Mouse (Mus musculus): ENCODE measurements around the gene Gpr153. TPM values are rescaled to one million over a fixed set of nuclear protein-coding genes. Genes with fewer than 3 reads are reported as not detected.

Gpr153 gene
- total RNA-seq, 1 experiment: 5.1 TPM

DNA sequence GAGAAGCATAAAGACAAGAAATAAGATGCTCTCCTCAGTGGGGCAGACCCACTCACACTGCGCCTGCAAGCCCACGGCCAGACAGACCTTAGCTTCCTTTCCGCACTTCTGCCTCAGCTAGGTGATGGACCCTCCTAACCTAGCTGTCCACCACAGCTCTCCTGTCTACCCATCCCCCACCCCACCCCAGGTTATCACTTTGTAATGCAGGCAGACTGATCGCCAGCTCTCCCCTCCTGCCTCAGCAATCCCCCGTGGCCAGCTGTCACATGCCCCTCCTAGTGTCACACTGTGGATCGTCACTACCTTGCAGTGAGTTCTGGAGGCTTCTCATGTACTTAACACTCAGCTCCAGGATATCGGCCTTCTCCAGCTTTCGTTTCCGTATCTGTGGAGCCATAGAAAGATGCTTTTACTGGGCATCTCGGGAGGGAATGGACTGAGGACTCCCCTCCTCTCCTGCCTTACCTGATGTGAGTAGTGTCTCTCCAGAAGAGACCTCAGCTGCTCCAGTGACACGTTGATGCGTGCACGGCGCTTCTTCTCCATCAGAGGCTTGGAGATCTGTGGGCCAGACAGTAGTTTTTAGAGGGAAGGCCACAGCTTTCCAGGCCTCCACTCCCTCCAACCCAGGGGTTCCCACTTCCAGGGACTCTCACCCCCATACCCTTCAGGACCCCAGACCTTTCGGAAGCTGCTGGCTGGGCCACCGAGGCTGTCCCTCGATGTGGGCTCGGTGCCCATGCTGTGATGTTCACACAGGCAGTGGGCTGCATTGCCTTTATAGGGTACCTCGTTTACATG, 13.5 kb downstream of the Gpr153 start:
- Histone ChIP-seq H3K4me1 (ENCODE audit: control insufficient read depth in 2 of 2, insufficient read depth in 2 of 2, low read length in 2 of 2, poor library complexity in 1 of 2) (peaks cover 7 to 39% of the 10 kb centered on the region in 2 experiments; a peak in 3 of 4 replicates), H3K36me3 (ENCODE audit: control insufficient read depth, insufficient read depth, low read length, poor library complexity, severe bottlenecking) (no peaks in the 10 kb centered on the region), H3K27ac (ENCODE audit: insufficient read depth, low read depth, low read length, poor library complexity, severe bottlenecking) (no peak overlapping the region), H3K4me3 (ENCODE audit: insufficient read depth in 1 of 2, low read depth in 1 of 2, low read length in 2 of 2, poor library complexity in 1 of 2, severe bottlenecking in 1 of 2) (no peak overlapping the region), H3K9me3 (ENCODE audit: control insufficient read depth, insufficient read depth, low read depth, low read length) (no peaks in the 10 kb centered on the region), H3K9ac (ENCODE audit: insufficient read depth, low read depth, low read length, poor library complexity, severe bottlenecking) (no peak overlapping the region)
- DNase-seq (ENCODE audit: low read depth, low spot score): no peak
- no peak for TF ChIP-seq MAFK (IDR thresholded peaks at IDR 0.05; ENCODE audit: insufficient read depth, low read depth, low read length)
- TF ChIP-seq ZC3H11A (IDR thresholded peaks at IDR 0.05; ENCODE audit: borderline replicate concordance, low read depth, low read length): no peak
- in situ Hi-C loops (cut with MboI; ENCODE audit: low sequenced_read_pairs in 2 of 2, unreplicated experiment in 2 of 2): no loop called here

DNA sequence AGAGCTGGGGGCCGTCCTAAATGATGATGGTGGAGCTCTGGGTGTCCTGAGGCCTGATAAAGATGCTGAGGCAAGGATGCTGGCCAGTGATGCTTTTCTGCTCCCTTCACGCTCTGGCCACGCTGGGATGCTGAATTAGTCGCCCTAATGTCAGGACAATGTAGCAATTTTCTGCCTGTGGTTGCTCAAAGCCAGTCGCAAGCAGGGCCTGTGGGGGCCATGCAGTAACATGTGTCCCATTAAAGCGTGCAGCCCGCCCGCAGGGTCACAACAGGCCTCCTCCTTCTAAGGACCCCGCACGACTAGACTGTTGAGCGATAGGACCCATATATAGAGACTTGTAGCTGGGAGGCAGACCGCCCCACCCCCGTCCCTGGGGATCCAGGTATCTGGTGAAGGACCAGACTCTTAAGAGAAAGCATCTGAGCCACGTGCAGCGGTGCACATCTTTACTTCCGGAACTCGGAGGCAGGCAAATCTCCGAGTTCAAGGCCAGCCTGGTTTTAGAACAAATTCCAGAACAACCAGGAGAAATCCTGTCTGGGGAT, 14.4 kb downstream of the Gpr153 start:
- H3K4me1 ChIP-seq (ENCODE audit: control insufficient read depth in 2 of 2, insufficient read depth in 2 of 2, low read length in 2 of 2, poor library complexity in 1 of 2): peaks cover 7 to 44% of the 10 kb centered on the region in 2 experiments; a peak in 3 of 4 replicates
- H3K9ac ChIP-seq (ENCODE audit: insufficient read depth, low read depth, low read length, poor library complexity, severe bottlenecking): no peak overlapping the region
- H3K4me3 ChIP-seq (ENCODE audit: insufficient read depth in 1 of 2, low read depth in 1 of 2, low read length in 2 of 2, poor library complexity in 1 of 2, severe bottlenecking in 1 of 2): no peak overlapping the region
- no peaks in the 10 kb centered on the region for H3K9me3 ChIP-seq (ENCODE audit: control insufficient read depth, insufficient read depth, low read depth, low read length)
- in situ Hi-C loops (cut with MboI; ENCODE audit: low sequenced_read_pairs in 2 of 2, unreplicated experiment in 2 of 2): no loop called here
- DNase-seq (ENCODE audit: low read depth, low spot score): no peak
- no peak for TF ChIP-seq ZNF384 (IDR thresholded peaks at IDR 0.05; ENCODE audit: low read depth, low read length)
- no peak for TF ChIP-seq CHD2 (IDR thresholded peaks at IDR 0.05; ENCODE audit: low read depth, low read length)
- no peak for TF ChIP-seq MAFK (IDR thresholded peaks at IDR 0.05; ENCODE audit: insufficient read depth, low read depth, low read length)
- H3K27ac ChIP-seq (ENCODE audit: insufficient read depth, low read depth, low read length, poor library complexity, severe bottlenecking): no peak overlapping the region
- H3K36me3 ChIP-seq (ENCODE audit: control insufficient read depth, insufficient read depth, low read length, poor library complexity, severe bottlenecking): no peaks in the 10 kb centered on the region

DNA sequence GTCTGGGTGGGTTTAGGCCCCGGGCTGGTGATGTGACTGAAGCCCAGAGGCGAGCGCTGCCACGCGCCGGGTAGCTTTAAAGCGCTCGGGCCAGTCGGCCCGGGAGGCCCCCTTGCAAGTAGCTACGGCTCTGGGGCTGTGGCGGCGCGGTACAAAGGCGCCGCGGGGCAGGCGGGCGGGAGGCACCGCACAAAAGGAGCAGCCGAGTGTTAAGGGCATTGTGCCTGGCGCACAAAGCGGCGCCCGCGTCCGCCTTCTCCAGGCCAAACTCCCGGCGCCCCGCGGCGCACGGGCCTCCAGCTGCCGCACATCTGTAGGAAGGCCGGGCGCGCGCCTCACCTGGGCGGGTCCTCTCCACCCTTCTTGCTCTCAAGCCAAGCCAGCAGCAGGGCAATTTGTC, 16.4 kb downstream of the Gpr153 start:
- Histone ChIP-seq H3K9ac (ENCODE audit: insufficient read depth, low read depth, low read length, poor library complexity, severe bottlenecking) (no peak overlapping the region; the same call in 1 of the 2 replicates), H3K9me3 (ENCODE audit: control insufficient read depth, insufficient read depth, low read depth, low read length) (no peaks in the 10 kb centered on the region), H3K4me1 (ENCODE audit: control insufficient read depth in 2 of 2, insufficient read depth in 2 of 2, low read length in 2 of 2, poor library complexity in 1 of 2) (peaks cover 7 to 46% of the 10 kb centered on the region in 2 experiments; a peak in 3 of 4 replicates), H3K4me3 (ENCODE audit: insufficient read depth in 1 of 2, low read depth in 1 of 2, low read length in 2 of 2, poor library complexity in 1 of 2, severe bottlenecking in 1 of 2) (peak overlapping the region; percentile 18 to 38; a peak in 3 of 4 replicates), H3K36me3 (ENCODE audit: control insufficient read depth, insufficient read depth, low read length, poor library complexity, severe bottlenecking) (no peaks in the 10 kb centered on the region), H3K27ac (ENCODE audit: insufficient read depth, low read depth, low read length, poor library complexity, severe bottlenecking) (peak overlapping the region; percentile 11; the same call in 1 of the 2 replicates)
- peak; percentile 68 for DNase-seq (ENCODE audit: low read depth, low spot score)
- in situ Hi-C loops (cut with MboI; ENCODE audit: low sequenced_read_pairs in 2 of 2, unreplicated experiment in 2 of 2): no loop called here
- TF ChIP-seq ZNF384 (IDR thresholded peaks at IDR 0.05; ENCODE audit: low read depth, low read length) (no peak), ZC3H11A (IDR thresholded peaks at IDR 0.05; ENCODE audit: borderline replicate concordance, low read depth, low read length) (no peak), HCFC1 (IDR thresholded peaks at IDR 0.05; ENCODE audit: borderline replicate concordance, insufficient read depth, low read length) (no peak), CHD2 (IDR thresholded peaks at IDR 0.05; ENCODE audit: low read depth, low read length) (no peak), MAFK (IDR thresholded peaks at IDR 0.05; ENCODE audit: insufficient read depth, low read depth, low read length) (no peak)

DNA sequence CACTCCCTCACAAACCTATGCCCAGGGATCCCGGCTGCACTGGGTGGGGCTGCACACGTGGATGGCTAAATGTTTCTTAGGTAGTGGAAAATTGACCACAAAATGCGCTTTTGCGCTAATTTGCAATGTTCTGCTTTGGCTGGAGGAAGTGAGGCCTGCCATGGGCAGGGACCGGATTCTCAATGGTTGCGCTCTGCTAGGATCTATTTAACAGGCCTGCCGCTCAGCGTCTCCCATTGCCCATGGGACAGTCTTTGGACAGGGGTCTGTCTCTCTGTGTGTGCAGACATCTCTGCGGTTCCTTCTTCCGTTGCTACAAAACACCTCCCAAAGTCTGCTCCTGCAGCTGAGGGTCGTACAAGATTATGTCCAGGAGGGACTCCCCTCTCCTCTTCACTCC, 17.0 kb downstream of the Gpr153 start:
- Histone ChIP-seq H3K4me1 (ENCODE audit: control insufficient read depth in 2 of 2, insufficient read depth in 2 of 2, low read length in 2 of 2, poor library complexity in 1 of 2) (peaks cover 5 to 46% of the 10 kb centered on the region in 2 experiments; a peak in 3 of 4 replicates), H3K4me3 (ENCODE audit: insufficient read depth in 1 of 2, low read depth in 1 of 2, low read length in 2 of 2, poor library complexity in 1 of 2, severe bottlenecking in 1 of 2) (0 out of 4 replicates have a peak overlapping the region, but pooled peaks of 1 of the 2 experiments have one; percentile 18), H3K9ac (ENCODE audit: insufficient read depth, low read depth, low read length, poor library complexity, severe bottlenecking) (no peak overlapping the region), H3K36me3 (ENCODE audit: control insufficient read depth, insufficient read depth, low read length, poor library complexity, severe bottlenecking) (no peaks in the 10 kb centered on the region), H3K27ac (ENCODE audit: insufficient read depth, low read depth, low read length, poor library complexity, severe bottlenecking) (peak overlapping the region; percentile 20; the same call in 1 of the 2 replicates), H3K9me3 (ENCODE audit: control insufficient read depth, insufficient read depth, low read depth, low read length) (no peaks in the 10 kb centered on the region)
- DNase-seq (ENCODE audit: low read depth, low spot score): no peak
- TF ChIP-seq HCFC1 (IDR thresholded peaks at IDR 0.05; ENCODE audit: borderline replicate concordance, insufficient read depth, low read length): no peak
- in situ Hi-C loops (cut with MboI; ENCODE audit: low sequenced_read_pairs in 2 of 2, unreplicated experiment in 2 of 2): no loop called here
